Mouse (Mus musculus) gastrocnemius, postnatal 14 days (tissue): ENCODE data around the gene Gls. TPM values are rescaled to one million over a fixed set of nuclear protein-coding genes. Genes with fewer than 3 reads are reported as not detected.

ENCODE experiments used
- DNase-seq: peaks from one replicate; pipeline ENCODE4 v3.0.0; 2021; ENCODE audit warnings: mixed read lengths
- intact Hi-C: fragments of 180-260 bp; cut with DNase I; formaldehyde crosslinking; loops from one replicate; pipeline ENCODE4 v1.15.1; 2025; ENCODE audit warnings: low total_unique reads
- long read RNA-seq, 2 experiments: library from polyadenylated mRNA; stranded (forward); transcript quantifications; one replicate each; pipeline ENCODE4 v2.0.0; 2021
- total RNA-seq, 2 experiments: library from RNA; stranded (reverse); gene quantifications; 2 replicates each; pipeline ENCODE4 v1.2.3; 2021

The Gls gene
- total RNA-seq = 10 to 100 TPM; 46.5 to 50.9 TPM
- long read RNA-seq, experiment 1, full-length matches to known transcripts = 11 of 18 reads
- long read RNA-seq, experiment 1, partial matches to known transcripts = 2 of 18 reads
- long read RNA-seq, experiment 1, other reads (novel, unspliced or antisense) = 5 of 18 reads
- long read RNA-seq, experiment 2, full-length matches to known transcripts = 19 of 22 reads
- long read RNA-seq, experiment 2, partial matches to known transcripts = 2 of 22 reads
- long read RNA-seq, experiment 2, other reads (novel, unspliced or antisense) = 1 of 22 reads

DNA sequence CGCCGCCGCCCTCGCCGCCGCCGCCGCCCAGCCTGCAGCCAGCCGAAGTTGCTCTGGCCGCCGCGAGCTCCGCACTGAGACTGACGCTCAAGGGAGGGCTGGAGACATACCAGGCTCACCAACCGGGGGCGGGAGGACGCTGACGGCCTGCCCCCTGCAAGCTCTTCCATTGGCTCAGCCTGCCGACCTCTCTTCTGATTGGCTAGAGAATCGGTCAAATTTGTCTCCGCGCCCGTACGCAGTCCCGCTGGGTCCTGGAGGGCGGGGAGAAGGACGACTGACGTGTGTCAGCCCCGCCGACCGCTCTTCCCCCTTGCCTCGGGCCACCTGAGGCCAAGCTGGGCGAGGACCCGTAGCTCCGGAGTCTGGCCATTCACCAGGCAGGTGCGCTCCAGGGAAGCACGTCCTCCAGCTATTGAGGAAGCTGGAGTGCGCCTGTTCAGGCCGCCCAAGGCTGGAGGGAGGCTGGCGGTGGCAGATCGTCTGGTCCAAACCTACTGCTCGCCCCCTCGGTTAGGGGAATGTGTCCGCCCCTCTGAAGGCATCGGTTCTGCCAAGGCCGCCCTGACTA lies at the start of gene Gls:
Gls (minus strand) TSS at position 90 of the 571 bp plus-strand sequence.
- peak; percentile 97 for DNase-seq

DNA sequence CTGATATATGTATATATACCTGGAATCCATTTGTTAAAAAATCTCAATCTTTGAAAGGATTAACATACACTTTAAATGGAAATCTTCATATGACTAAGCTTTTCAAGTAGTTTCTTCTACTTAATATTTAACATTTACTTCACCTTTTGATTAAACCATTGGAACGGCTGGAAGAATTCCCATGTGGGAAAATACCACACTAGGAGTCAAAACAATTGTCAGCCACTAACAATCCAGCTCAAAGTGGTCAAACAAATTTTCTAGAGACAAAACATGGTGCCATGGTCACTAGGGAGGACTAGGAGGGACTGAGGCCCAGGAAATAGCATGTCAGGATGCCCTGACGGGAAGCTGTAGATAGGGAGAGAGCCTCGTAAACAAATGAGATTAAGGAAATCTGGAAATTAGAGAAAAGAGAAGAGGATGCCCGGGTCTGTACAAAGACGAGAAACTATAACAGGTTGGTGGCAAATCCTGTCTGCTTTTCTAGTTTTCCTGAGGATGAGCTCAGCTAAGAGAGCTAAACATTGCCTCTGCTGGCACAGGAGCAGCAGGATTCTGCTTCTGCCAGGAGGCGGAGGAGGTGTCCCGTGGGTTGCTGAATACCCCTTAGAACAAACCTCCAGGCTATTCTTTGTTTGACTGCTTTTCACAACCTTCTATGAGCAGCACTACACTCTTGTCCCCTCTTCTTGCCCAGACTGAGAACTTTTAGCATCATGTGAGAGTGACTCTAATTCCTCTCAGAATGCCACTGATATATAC lies 47.0 kb upstream of the Gls start:
- intact Hi-C loops = no loop called here
- DNase-seq = no peak

More for the DNA sequence above, at the start of gene Gls:
- intact Hi-C loops = no loop called here

DNA sequence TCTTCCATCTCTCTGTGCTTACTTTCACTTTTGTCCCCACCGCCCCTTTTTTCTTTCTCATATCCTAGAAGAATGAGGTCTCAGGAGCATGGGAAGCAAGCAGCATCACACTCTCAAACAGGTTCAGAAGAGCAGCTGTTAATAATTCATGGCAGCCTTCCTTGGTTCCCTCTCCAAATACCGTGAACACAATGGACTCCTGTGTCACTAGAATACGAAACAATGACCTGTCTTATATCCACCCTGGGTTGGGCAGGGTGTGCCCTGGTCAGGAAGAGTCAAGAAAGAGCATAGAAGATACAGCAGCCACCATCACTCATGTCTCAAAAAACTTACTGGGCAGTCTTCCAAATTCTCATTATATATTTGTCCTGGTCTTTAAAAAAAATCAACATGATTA lies 46.3 kb upstream of the Gls start:
- no peak for DNase-seq
- intact Hi-C loops = no loop called here

DNA sequence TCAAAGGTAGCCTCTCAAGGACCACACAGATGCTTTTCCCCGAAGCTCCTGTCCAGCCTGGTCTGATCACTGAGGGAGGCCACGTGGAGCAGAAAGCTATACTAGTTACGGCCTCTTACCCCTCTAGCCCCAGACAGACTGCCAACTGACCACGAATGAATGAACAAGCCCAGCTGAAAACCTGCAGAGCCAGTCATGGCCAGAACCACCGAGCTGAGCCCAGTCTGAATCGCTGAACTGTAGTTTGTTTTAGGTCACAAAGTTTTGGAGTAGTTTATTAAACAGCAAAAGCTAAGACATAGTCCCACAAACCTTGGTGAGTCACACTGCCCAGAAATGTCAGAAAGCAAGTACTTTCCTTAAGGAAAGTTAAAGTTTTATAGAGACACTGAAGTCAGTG lies 45.0 kb upstream of the Gls start:
- intact Hi-C loops = no loop called here
- no peak for DNase-seq

DNA sequence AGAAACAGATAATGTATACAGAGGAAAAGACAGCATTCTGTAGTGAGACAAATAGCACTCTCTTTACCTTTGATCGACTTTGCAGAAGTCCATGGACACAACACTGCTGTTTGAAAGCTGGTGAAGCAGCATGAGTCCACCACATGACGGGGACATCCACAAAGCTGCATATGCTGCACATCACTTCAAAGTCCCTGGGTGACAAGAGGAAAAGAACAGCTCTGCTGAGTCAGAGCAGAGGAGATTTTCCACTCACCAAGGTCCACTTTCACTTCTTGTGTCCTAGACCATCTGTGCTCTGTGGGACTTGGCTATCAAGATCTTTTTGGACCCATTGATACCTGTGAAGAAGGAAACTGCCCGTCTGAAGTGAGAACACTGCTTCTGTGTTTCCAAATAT lies 41.2 kb upstream of the Gls start:
- intact Hi-C loops = no loop called here
- DNase-seq = no peak

DNA sequence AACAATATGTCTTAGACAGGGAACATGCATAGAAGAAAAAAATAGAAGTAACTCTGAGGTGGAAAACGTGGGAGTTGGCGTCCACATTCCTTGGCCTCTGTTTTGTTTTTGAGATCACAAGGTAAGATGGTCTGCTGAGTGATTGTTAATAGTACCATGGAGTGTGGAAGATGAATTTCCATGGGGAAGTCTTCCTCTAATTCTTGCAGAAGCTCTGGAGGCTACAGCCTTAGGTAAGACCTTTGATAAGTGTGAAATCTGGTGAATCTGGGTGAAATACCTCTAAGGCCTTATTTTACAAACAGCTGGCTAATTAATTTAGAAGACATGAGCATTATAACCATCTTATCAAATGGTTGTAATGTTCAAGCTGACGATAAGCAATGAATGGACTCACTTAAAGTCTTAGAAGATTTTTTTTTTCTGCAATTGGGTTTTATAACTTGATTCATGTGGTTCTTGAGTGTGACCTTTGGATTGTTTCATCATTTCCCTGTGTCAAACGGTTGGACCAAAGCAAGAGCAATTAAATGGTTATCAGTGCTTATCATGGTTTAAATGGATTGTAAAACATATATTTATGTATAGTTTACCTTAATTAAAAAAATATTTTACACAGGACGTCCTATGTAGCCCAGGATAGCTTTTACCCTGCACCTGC lies 39.1 kb upstream of the Gls start:
- intact Hi-C loops = no loop called here
- DNase-seq = no peak

DNA sequence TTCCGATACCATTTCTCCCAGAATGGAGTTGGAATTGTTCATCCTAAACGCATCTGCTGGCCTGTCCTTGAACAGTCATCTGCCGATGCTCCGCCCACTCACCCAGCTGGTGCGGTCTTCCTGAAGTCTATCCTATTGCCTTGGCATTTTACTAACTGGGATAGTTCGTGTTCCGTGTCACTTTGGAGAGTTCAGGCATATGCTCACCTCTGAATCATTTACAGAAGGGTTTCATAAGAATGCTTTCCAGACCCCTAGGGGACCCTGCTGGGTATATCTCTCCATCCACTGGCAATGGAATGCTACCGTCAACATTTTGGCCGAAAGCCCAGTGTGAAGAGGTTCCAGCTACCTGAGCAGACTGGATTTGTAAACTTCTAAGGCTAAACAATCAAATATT lies 37.3 kb upstream of the Gls start:
- intact Hi-C loops = no loop called here
- DNase-seq = no peak

DNA sequence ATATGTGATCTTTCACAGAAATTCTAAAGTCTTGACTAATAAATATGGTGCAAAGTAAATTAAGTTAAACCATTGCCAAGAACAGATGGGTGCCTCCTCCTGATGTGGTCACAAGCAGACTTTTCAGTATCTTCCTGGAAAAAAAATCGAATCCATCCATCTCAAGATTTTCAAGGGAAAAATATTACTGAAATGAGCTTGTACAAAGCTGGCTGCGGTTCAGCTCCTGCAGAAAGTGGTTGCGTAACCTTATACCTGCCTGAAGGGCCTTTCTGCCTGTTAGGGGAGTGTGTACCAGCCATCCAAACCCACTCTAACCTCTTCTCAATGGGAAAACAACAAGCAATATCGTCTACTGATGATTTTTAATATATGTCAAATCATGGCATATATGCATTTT lies 36.6 kb upstream of the Gls start:
- intact Hi-C loops = loop anchor here (2.0 kb wide), 1 partner anchor 123 kb away; no protein-coding TSS in a partner anchor
- DNase-seq = no peak

DNA sequence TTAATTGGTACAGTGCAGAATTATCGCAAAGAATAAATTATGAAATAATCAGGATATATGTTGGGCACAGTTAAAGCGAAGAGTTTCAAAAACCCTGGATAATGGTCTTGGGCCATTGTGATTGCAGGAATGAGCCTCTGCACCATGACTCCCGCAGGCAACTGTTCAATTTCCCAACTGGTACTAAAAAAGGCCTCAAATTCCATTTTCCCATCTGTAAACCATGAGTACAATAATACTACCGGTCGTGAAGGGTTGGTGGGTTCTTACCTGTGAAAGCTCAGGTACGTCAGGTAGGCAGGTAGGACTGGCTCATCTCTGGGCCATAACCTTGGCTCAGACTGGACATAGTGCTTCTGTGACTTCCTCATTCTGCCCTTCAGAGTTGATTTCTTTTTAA lies 35.0 kb upstream of the Gls start:
- intact Hi-C loops = loop anchor here (2.0 kb wide), 1 partner anchor 121 kb away; no protein-coding TSS in a partner anchor
- no peak for DNase-seq

DNA sequence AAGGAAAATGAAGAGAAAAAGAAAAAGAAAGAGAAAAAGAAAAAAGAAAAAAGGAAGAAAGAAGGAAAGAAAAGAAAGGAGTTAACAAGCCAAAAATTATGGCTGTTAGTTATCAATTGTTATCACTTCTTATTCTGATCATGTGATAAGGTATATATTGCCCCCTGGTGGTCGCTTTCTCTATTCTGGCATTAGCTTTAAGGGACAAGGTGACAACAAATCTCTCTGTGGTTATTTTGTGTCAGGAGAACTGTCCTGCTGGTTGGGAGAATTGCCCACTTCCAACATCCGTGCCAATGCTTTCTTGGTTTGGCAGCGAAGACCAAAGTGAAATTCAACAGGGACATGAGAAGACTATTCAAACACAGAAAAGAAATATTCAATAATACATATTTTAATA lies 34.6 kb upstream of the Gls start:
- intact Hi-C loops = loop anchor here (2.0 kb wide), 1 partner anchor 121 kb away; no protein-coding TSS in a partner anchor
- DNase-seq = peak; percentile 50

DNA sequence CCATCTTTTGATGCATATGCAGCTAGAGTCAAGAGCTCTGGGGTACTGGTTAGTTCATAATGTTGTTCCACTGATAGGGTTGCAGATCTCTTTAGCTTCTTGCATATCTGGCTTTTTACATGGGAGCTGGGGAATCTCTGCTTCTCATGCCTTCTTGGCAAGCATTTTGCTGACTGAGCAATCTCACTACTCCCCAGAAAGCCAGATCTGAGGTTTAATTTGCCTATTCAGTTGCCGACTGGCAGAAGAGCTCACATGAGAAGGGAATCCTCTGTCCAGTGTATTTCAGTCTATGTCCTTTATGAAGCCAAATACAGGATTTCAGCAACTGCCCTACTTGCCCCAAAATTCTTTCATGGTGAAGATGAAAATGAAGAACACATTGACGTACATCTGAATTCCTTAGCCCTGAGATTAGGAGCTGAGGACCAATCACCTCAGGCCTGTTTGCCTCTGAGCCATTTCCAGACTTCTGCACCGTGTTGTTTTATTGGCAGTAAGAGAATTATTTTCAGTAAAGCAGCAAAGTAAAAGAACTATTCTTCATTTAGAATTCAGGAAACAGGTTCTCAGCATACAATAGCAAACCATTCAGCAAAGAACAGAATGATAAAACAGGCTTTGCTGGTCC lies 33.0 kb upstream of the Gls start:
- DNase-seq = no peak
- intact Hi-C loops = no loop called here

DNA sequence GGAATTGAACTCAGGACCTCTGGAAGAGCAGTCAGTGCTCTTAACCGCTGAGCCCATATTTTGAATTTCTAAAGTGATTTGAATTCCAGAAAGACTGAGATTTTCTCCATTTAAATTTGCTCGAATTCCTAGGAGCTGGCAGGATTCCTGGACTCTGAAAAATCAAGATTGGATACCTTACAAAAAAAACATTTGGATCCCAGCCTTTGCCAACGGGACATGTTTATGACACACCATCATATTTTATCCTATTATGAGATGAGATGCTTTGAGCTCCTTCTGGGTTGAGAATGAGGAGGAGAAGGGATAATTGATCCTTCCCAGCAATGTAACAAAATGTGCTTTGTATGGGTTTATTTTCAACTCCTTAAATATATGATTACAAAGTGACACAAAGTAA lies 31.3 kb upstream of the Gls start:
- DNase-seq = no peak
- intact Hi-C loops = no loop called here

DNA sequence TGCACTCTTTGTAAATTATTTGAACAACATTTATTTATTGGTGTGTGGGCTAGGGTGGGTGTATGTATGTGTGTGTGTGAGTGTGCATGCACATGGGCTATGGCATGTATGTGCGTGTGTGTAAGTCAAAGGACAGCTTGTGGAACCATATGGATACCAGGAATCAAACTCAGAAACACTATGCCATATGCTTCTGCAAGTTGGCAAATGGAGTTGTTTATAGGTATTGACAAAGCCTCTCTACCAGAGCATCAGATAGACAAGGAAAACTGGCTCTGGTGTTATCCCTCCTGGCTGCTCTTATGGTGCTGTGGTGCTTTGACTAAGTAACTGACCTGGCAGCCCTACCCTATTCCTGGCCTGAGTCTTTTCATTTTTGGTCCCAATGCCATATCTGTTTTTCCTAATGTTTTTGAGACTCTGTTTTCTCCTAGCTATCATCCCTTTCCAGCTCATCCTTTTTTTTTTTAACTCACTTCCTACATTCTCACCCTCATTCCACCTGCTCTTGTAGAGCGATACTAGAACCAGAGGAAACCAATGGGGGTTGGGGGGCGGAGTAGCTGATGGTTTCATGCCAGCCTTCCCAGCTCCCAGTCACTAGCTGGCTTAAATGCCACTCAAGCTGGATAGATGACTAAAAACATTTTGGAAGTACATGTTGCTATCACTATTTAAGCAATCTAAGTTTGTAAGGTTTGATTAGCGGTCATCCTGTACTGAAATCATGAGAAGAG lies 27.5 kb upstream of the Gls start:
- intact Hi-C loops = no loop called here
- DNase-seq = no peak

DNA sequence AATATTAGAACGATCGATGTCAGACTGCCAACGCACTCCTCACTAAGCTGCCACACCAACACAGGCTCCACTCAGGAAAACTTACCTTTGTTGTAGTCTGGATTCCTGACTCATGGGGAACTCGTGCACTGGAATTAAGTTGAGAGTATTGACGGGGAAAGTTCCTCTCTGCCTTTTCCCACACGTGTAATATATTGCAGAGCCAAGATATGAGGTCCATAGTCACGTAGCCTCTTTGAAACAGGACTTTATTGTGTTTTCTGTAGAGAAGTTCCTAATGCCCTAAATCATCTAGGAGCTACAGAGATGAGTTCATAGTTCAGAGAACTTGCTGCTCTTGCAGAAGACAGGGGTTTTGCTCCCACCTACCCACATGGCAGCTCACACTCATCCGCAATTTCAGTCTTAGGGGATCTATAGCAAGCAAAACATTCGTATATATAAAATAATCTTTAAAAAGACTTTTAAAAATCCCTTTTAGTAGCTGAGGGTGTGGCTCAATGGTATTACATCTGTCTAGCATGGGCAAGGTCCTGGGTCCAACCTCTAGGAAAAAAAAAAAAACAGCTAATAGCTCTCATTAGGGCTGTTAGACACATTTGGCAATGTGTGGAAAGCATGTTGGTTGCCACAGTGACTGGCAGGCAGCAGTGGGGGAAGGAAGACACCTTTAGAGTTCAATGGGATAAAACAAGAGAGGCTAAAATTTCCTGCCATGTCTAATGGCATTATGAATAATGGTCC lies 25.1 kb upstream of the Gls start:
- DNase-seq = no peak
- intact Hi-C loops = no loop called here

DNA sequence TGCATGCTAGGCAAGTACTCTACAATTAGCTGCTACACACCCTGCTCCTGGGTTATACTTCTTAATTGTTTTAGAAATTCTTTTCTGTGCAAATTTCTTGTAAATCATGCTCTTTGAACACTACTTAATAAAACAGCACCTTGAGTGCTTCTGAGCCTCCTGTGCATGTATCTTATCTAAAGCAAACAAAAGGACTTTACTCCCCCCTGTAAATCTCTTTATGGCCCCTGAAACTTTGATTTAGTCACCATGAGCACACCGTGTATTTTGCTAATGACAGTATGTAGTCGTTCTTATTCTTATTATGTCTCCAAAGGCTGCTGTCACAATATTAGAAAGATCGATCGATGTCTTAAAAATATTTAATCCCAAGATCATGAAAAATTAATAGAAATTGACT lies 23.9 kb upstream of the Gls start:
- DNase-seq = no peak
- intact Hi-C loops = no loop called here

DNA sequence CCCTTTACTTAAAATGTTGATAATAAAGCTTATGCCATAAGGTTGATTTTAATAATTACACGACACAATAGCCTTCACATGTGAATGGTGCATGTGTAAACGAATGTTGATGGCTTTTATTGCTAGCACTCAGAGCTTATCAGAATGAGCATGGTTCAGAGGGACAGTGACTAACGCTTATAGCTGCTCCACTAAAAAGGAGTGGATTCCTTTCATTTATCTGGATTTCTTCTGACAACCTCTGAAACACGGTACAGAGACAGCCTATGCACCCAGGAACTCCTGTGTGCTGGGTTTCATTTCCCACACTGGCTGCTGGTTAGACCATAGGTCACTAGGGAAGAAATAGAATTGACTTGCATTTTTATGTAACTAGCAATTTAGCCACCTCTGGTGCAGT lies 23.2 kb upstream of the Gls start:
- DNase-seq = no peak
- intact Hi-C loops = no loop called here

DNA sequence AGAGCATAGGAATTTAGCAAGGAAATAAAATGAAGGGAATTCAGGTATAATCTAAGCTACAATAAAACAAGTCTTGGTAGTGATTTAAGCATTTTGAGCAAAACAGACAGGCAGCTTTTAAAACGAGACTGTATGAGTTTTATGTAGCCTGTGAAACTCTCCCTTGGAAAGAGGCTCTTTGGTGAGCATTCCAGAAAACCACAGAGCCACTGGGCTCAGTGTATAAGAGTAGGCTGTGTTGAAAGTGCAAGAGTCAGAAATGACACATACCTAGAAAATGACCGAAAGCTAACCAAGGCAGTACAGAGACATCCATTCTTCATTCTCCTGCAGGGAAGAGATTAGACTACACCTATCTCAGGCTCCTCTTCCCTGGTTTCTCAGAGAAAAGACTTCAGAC lies 21.4 kb upstream of the Gls start:
- intact Hi-C loops = no loop called here
- DNase-seq = no peak

DNA sequence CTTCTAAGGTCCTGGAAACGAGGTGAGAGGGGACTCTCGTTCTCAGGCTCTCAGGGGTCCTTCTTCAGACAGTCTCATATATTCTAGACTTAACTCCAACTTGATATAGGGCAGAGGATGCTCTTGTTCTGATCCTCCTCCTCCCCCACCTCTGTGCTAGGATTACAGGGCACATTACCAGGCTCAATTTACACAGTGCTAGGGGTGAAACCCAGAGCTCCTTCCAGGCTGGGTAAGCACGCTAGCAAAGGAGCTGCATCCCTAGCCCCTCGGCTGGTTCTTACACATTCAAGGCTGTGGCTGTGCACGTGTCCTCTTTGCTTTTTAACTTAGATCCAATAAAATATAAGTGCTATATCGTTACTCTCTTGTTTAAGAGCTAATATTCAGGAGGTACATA lies 20.4 kb upstream of the Gls start:
- no peak for DNase-seq
- intact Hi-C loops = no loop called here

DNA sequence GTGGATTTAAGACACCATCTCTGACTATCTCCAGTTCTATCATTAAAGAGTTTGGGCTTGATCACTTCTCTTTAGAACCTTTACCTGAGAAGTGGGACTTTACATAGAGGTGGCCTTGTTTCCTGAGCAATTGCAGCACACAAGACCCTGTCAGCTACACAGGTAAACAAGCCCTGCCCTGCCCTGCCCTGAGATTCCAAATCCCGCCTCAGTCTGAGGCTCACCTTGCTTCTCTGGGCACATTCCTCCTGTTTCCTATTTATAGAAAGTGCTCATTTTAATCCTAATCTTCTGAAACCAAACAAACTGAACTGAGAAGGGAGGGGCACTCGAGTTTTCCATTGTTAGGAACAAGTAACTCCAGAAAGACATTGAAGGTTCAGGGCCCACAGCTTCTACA lies 19.4 kb upstream of the Gls start:
- no peak for DNase-seq
- intact Hi-C loops = no loop called here
